Mouse (Mus musculus) hindbrain, embryonic 11.5 days (tissue): ENCODE results near the gene Nfasc. TPM values are rescaled to one million over a fixed set of nuclear protein-coding genes. Genes with fewer than 3 reads are reported as not detected.

ENCODE experiments used
- ATAC-seq: fragments of 200-750 bp; cut with Nextera tagmentation; 2 replicates; pipeline ENCODE4 v1.8.0; 2017; ENCODE audit warnings: mild to moderate bottlenecking, moderate TSS enrichment, moderate library complexity; ENCODE audit not compliant: low FRiP score
- DNase-seq: peaks from one replicate; pipeline ENCODE4 v3.0.0-alpha.2; 2015; ENCODE audit warnings: low spot score
- H3K27ac ChIP-seq: fragments of 300-500 bp; sonication (generic); 2 replicates; pipeline ENCODE4 v1.5.1; 2014; ENCODE audit warnings: mild to moderate bottlenecking, low read depth, low read length
- H3K27me3 ChIP-seq: fragments of 300-500 bp; sonication (generic); 2 replicates; pipeline ENCODE4 v1.6.1; 2014; ENCODE audit warnings: mild to moderate bottlenecking, low read length, moderate library complexity, mixed read lengths; ENCODE audit not compliant: control insufficient read depth, insufficient read depth
- H3K36me3 ChIP-seq: fragments of 300-500 bp; sonication (generic); 2 replicates; pipeline ENCODE4 v1.6.1; 2014; ENCODE audit warnings: mild to moderate bottlenecking, low read length, moderate library complexity, mixed read lengths; ENCODE audit not compliant: control insufficient read depth, insufficient read depth
- H3K4me1 ChIP-seq: fragments of 300-500 bp; sonication (generic); replicated peaks from 2 replicates; pipeline ENCODE4 v1.6.1; 2014; ENCODE audit warnings: low read length, mixed read lengths; ENCODE audit not compliant: control insufficient read depth, insufficient read depth
- H3K4me2 ChIP-seq: fragments of 300-500 bp; sonication (generic); replicated peaks from 2 replicates; pipeline ENCODE4 v1.6.1; 2014; ENCODE audit warnings: mild to moderate bottlenecking, low read depth, low read length
- H3K4me3 ChIP-seq: fragments of 300-500 bp; sonication (generic); 2 replicates; pipeline ENCODE4 v1.5.1; 2014; ENCODE audit warnings: low read depth, low read length
- H3K9ac ChIP-seq: fragments of 300-500 bp; sonication (generic); 2 replicates; pipeline ENCODE4 v1.6.1; 2014; ENCODE audit warnings: low read depth, low read length
- H3K9me3 ChIP-seq: fragments of 300-500 bp; sonication (generic); 2 replicates; pipeline ENCODE4 v1.6.1; 2016; ENCODE audit warnings: low read length; ENCODE audit not compliant: control insufficient read depth
- WGBS: fragments of 180-500 bp; shearing (Covaris S2); extraction: QIAGEN DNeasy Blood & Tissue Kit; methylation state at CpG from one replicate; pipeline ENCODE4 v1.1.7; 2014; 5-methylcytosine and 5-hydroxymethylcytosine counted together
- polyA plus RNA-seq: library from polyadenylated mRNA; unstranded; fragments of >200 nt; fragmentation: Nextera tagmentation; extraction: Ambion mirVana; gene quantifications from 2 replicates; pipeline ENCODE4 v1.2.1, GENCODE M21; 2014

Nfasc gene
- polyA plus RNA-seq, 1 experiment from 2014 or later = 38.0 TPM

DNA sequence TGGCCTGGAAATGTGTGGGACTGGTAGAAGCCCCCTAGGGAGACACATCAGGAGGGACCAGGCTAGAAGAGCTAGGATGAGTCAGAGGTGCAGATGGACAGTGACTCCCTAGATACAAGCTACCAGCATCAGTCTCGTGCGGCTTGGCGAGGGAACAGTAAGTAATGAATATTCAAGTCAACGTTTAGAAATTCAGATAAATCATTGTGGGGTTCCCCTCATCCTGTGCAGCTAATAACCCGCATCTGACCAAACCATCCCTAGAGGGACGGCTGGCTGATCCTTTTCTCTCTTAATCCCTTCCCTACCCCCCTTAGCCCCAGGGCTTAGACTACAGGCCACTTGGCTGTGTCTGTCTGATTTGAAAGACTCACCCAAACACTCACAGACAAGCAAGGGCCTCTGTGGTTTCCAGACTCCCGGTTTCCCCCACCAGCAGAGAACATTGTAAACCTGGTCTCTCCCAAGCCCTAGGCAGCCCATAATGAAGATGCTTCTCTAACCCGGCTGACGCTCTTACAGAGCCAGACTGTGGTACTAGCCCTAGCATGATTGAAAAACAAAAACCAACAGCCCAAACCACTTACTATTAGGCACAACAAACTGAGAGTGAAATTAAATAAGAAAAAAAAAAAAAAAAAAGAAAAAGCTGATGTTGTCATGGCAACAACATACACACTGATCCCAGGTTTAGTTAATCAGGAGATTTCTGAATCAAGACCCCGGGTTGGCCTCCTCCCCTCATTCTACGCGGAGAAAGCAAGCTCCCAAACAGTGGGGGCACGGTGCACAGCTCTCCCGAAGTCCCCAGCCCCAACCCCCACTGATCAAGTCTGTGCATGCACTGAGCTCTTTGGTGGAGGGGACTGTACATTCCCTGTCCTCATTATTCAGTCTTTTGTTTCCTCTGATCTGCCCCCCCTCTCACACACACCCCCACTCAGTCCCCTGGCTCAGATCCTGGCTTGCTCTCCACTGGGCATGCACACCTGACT, 159.5 kb downstream of the Nfasc start:
- Histone ChIP-seq H3K27me3 (no peaks in the 10 kb centered on the region), H3K4me2 (0 out of 2 replicates have a peak overlapping the region, but pooled peaks have one; percentile 7), H3K4me1 (peaks cover 25% of the 10 kb centered on the region), H3K9ac (peak overlapping the region; percentile 19; the same call in 1 of the 2 replicates), H3K36me3 (no peaks in the 10 kb centered on the region), H3K27ac (peak overlapping the region; percentile 88), H3K9me3 (no peaks in the 10 kb centered on the region), H3K4me3 (no peak overlapping the region)
- DNase-seq = peak; percentile 61
- ATAC-seq = peak; percentile 82
- WGBS = 41% methylated on average over 14 of the region's 14 CpGs

DNA sequence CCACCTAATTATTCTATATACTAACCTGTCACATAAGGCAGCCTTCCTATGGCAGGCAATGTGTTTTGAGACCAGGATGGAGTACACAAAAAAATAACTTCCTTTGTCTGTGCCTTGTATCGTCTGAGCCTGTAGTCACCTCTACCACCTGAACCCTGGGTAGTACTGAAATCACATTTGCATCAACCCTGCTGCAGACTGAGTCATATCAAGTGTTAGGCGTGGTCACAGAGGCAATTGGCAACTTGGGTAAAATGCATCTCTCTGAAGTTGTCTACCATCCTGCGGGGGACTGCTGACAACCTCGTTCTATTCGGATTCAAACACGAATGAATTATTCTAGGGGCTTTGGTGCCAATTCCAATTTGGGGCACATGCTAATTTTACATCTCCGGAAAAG, 161.5 kb downstream of the Nfasc start:
- DNase-seq (no peak), ATAC-seq (no peak)
- peaks cover 18% of the 10 kb centered on the region for H3K4me1 ChIP-seq
- H3K4me2 ChIP-seq = no peak overlapping the region
- no peak overlapping the region for H3K4me3 ChIP-seq
- no peak overlapping the region for H3K9ac ChIP-seq
- 93% methylated on average over 7 of the region's 7 CpGs for WGBS
- H3K36me3 ChIP-seq = no peaks in the 10 kb centered on the region
- H3K9me3 ChIP-seq = no peaks in the 10 kb centered on the region
- H3K27me3 ChIP-seq = no peaks in the 10 kb centered on the region
- H3K27ac ChIP-seq = peak overlapping the region; percentile 42; the same call in 1 of the 2 replicates

DNA sequence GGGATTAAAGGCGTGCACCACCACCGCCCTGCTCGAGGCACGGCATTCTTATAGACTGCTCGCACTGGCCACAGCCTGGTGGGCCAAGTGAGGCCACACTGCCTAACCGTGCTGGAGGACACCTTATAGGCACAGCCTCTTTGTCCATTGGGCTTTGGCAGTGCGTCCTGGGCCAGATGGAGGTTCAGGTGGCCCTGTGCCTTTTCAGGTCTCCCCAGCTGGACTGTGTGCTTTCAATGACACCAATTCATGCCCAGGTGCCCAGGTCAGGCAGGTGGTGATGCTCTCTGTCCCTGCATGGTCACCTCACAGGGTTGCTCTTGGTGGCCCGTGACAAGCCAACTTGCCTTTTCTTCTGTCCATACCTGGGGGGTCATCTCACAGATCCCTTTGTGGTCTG, 164.8 kb downstream of the Nfasc start:
- Histone ChIP-seq H3K4me1 (0 out of 2 replicates have a peak, but pooled peaks cover 6% of the 10 kb centered on the region), H3K4me2 (no peak overlapping the region), H3K36me3 (no peaks in the 10 kb centered on the region), H3K9ac (no peak overlapping the region), H3K27me3 (no peaks in the 10 kb centered on the region), H3K4me3 (no peak overlapping the region), H3K9me3 (no peaks in the 10 kb centered on the region), H3K27ac (no peak overlapping the region)
- ATAC-seq (no peak), DNase-seq (no peak)
- 96% methylated on average over 8 of the region's 8 CpGs for WGBS

DNA sequence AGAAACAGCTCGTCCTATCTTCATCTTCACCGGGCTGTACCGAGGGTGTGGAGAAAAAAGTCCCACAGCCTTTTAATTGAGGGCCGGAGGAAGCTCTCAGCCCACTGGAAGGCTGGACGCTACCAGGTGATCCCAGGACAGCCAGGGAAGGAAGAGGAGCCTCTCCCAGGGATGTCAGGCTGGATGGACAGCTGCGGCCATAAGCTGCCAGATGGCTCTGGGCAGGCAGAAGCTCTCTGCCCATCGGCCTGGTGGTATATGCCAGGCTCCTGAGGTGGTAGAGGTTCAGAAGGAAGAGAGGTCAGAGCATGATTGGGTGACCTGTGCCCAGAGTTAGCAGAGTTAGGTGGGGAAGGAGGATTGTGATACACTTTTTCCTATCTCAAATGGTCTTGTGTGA, 168.7 kb downstream of the Nfasc start:
- DNase-seq = no peak
- no peak overlapping the region for H3K9ac ChIP-seq
- no peak overlapping the region for H3K4me2 ChIP-seq
- no peak overlapping the region for H3K4me3 ChIP-seq
- H3K9me3 ChIP-seq = no peaks in the 10 kb centered on the region
- H3K27me3 ChIP-seq = no peaks in the 10 kb centered on the region
- H3K36me3 ChIP-seq = no peaks in the 10 kb centered on the region
- 93% methylated on average over 7 of the region's 7 CpGs for WGBS
- H3K4me1 ChIP-seq = 0 out of 2 replicates have a peak, but pooled peaks cover 4% of the 10 kb centered on the region
- ATAC-seq = no peak
- no peak overlapping the region for H3K27ac ChIP-seq

DNA sequence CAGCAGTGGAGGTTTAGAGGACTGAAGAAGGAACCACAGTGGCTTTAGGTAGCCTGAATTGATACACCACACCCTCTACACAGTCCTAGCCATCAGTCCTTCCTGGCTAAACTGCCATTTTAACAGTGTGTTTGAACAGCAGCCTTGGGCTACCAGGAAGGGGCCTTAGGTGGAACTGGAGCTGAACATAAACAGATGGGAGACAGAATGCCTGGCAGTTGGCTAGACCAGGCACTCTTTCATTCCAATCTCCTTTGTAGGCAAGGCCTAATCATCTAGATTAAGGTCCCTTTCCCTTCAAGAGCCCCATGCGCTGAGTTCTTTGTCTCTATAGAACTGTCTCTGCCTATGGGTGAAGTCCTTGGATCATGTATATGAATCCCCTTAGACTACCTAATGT, 170.0 kb downstream of the Nfasc start:
- H3K27me3 ChIP-seq = no peaks in the 10 kb centered on the region
- DNase-seq (no peak), ATAC-seq (no peak)
- H3K4me2 ChIP-seq = no peak overlapping the region
- H3K9ac ChIP-seq = no peak overlapping the region
- 97% methylated on average over 1 of the region's 1 CpGs for whole genome bisulfite sequencing
- H3K36me3 ChIP-seq = no peaks in the 10 kb centered on the region
- H3K27ac ChIP-seq = no peak overlapping the region
- no peaks in the 10 kb centered on the region for H3K9me3 ChIP-seq
- 0 out of 2 replicates have a peak, but pooled peaks cover 4% of the 10 kb centered on the region for H3K4me1 ChIP-seq
- no peak overlapping the region for H3K4me3 ChIP-seq

DNA sequence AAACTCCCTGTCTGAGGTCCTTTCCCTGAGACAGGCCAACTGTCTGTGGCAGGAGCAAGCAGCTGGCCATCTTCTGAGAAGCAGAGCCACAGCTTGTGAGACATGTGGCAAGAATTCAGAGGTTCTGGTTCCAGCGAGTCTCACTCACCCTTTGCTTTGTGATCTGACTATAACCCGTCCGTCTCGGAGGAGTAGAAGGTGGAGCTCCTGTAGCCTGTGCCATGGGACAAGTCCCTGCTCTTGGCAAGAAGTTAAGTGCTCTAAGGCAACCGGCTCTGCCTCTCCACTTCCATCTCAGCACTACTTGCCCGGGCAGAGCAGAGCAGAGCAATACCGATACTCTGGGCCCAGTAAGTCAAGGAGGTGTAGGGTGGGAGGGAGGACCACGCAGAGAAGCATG, 170.7 kb downstream of the Nfasc start:
- no peaks in the 10 kb centered on the region for H3K9me3 ChIP-seq
- H3K9ac ChIP-seq = no peak overlapping the region
- DNase-seq = no peak
- 0 out of 2 replicates have a peak, but pooled peaks cover 4% of the 10 kb centered on the region for H3K4me1 ChIP-seq
- WGBS = 94% methylated on average over 8 of the region's 8 CpGs
- ATAC-seq = no peak
- no peak overlapping the region for H3K4me2 ChIP-seq
- no peak overlapping the region for H3K4me3 ChIP-seq
- no peaks in the 10 kb centered on the region for H3K27me3 ChIP-seq
- no peak overlapping the region for H3K27ac ChIP-seq
- H3K36me3 ChIP-seq = no peaks in the 10 kb centered on the region

DNA sequence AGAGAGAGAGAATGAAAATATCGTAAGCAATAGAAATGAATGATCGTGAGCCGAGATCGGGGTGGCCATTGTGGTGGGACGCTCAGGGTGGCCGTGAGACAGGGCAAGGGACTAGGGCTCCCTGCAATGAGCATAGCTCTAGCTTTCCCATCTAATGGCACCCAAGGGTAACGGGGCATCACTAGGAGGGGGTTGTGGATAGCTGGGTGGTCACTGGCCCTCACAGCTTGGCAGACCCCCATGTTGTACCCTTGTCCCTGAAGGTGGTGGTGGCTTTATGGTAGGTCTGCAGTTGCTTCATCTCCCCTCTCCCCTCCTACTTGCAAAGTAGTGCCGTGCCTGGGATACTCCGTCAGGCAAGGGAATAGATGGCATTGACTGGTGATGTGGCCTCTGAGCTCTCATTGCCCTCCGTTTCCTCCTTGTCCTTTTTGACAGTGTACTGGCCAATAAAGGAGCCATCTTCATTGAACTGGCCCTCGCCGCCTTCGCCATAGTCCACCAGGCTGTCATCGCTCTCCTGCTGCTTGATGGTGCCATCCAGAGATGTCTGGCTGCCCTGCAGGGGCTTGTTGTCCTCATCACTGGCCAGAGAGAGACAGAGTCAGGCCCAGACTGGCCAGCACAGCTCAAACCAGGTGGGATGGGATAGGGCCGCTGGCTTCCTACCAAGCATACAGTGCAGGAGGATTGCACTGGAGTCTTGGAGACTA, 171.4 kb downstream of the Nfasc start:
- DNase-seq (no peak), ATAC-seq (no peak)
- Histone ChIP-seq H3K27ac (no peak overlapping the region), H3K36me3 (no peaks in the 10 kb centered on the region), H3K9ac (no peak overlapping the region), H3K9me3 (no peaks in the 10 kb centered on the region), H3K4me2 (no peak overlapping the region), H3K4me3 (no peak overlapping the region), H3K27me3 (no peaks in the 10 kb centered on the region), H3K4me1 (0 out of 2 replicates have a peak, but pooled peaks cover 4% of the 10 kb centered on the region)
- WGBS = 94% methylated on average over 15 of the region's 15 CpGs

DNA sequence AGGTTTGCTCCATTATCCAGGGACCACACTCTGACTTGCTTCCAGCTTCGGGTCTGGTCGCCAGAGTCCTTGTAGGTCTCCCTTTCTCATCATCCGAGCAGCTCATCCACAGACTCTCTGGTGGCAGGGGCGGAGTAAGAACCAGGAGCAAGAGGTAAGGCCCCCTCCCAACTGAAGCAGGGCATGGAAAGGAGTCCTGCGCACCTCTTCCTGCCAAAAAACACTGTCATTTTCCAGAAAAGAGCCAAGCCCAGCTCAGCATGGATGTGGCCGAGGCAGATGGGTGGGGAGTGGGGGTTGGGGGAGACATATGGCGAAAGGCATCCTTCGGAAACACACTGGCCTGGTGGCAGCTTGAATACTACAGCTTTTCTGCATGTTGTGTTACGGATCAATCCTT, 172.1 kb downstream of the Nfasc start:
- no peak overlapping the region for H3K4me3 ChIP-seq
- H3K9ac ChIP-seq = no peak overlapping the region
- ATAC-seq = no peak
- H3K27ac ChIP-seq = no peak overlapping the region
- no peaks in the 10 kb centered on the region for H3K36me3 ChIP-seq
- H3K4me1 ChIP-seq = 0 out of 2 replicates have a peak, but pooled peaks cover 4% of the 10 kb centered on the region
- no peaks in the 10 kb centered on the region for H3K9me3 ChIP-seq
- no peak for DNase-seq
- no peak overlapping the region for H3K4me2 ChIP-seq
- H3K27me3 ChIP-seq = no peaks in the 10 kb centered on the region
- 77% methylated on average over 9 of the region's 9 CpGs for WGBS
